Mouse (Mus musculus): ENCODE data around the gene Klrb1f. TPM values are rescaled to one million over a fixed set of nuclear protein-coding genes. Genes with fewer than 3 reads are reported as not detected.
"Not testable (repeated sequence)": the region's sequence is repeated elsewhere in the genome, so short reads cannot be mapped to it uniquely, and the experiment has no call there.

The Klrb1f gene
- total RNA-seq (2015; ENCODE audit: low replicate concordance) (5.2 and 12.3 TPM in 2 replicates), total RNA-seq (2017; ENCODE audit: low replicate concordance) (0.84 and 2.5 TPM in 2 replicates)

GRCm38 (mm10) chr6:129045601-129046000 lies at the start of gene Klrb1f:
TSS of gene Klrb1f (plus strand) at chr6:129045901.
- no peak for ATAC-seq (replicated peaks; ENCODE audit: low FRiP score, poor library complexity, severe bottlenecking)

- ATAC-seq (replicated peaks; ENCODE audit: low FRiP score, poor library complexity, severe bottlenecking), result peak; percentile 69
Observed at GRCm38 (mm10) chr6:128996054-128996767, 49.5 kb upstream of the Klrb1f start.

- ATAC-seq (replicated peaks; ENCODE audit: low FRiP score, poor library complexity, severe bottlenecking), result no peak
Observed at GRCm38 (mm10) chr6:128996768-128997442, 48.8 kb upstream of the Klrb1f start.

- no peak for ATAC-seq (replicated peaks; ENCODE audit: low FRiP score, poor library complexity, severe bottlenecking)
Observed at GRCm38 (mm10) chr6:129001392-129001791, 44.3 kb upstream of the Klrb1f start.

GRCm38 (mm10) chr6:129008552-129008951 lies 37.1 kb upstream of the Klrb1f start:
- ATAC-seq (replicated peaks; ENCODE audit: low FRiP score, poor library complexity, severe bottlenecking), result no peak

GRCm38 (mm10) chr6:129009846-129010504 lies 35.7 kb upstream of the Klrb1f start:
- not testable (repeated sequence) for ATAC-seq (replicated peaks; ENCODE audit: low FRiP score, poor library complexity, severe bottlenecking)

GRCm38 (mm10) chr6:129010505-129010873 lies 35.2 kb upstream of the Klrb1f start:
- ATAC-seq (replicated peaks; ENCODE audit: low FRiP score, poor library complexity, severe bottlenecking), result no peak

GRCm38 (mm10) chr6:129012012-129012411 lies 33.7 kb upstream of the Klrb1f start:
- not testable (repeated sequence) for ATAC-seq (replicated peaks; ENCODE audit: low FRiP score, poor library complexity, severe bottlenecking)

GRCm38 (mm10) chr6:129012966-129013365 lies 32.7 kb upstream of the Klrb1f start:
- ATAC-seq (replicated peaks; ENCODE audit: low FRiP score, poor library complexity, severe bottlenecking), result no peak

- ATAC-seq (replicated peaks; ENCODE audit: low FRiP score, poor library complexity, severe bottlenecking), result no peak
Observed at GRCm38 (mm10) chr6:129013762-129014276, 31.9 kb upstream of the Klrb1f start.

GRCm38 (mm10) chr6:129014399-129014798 lies 31.3 kb upstream of the Klrb1f start:
- ATAC-seq (replicated peaks; ENCODE audit: low FRiP score, poor library complexity, severe bottlenecking), result no peak

GRCm38 (mm10) chr6:129027451-129028248 lies 18.1 kb upstream of the Klrb1f start:
- no peak for ATAC-seq (replicated peaks; ENCODE audit: low FRiP score, poor library complexity, severe bottlenecking)

GRCm38 (mm10) chr6:129030175-129030824 lies 15.4 kb upstream of the Klrb1f start:
- ATAC-seq (replicated peaks; ENCODE audit: low FRiP score, poor library complexity, severe bottlenecking), result no peak

GRCm38 (mm10) chr6:129030964-129031363 lies 14.7 kb upstream of the Klrb1f start:
- no peak for ATAC-seq (replicated peaks; ENCODE audit: low FRiP score, poor library complexity, severe bottlenecking)

GRCm38 (mm10) chr6:129033397-129033796 lies 12.3 kb upstream of the Klrb1f start:
- no peak for ATAC-seq (replicated peaks; ENCODE audit: low FRiP score, poor library complexity, severe bottlenecking)

GRCm38 (mm10) chr6:129035017-129035416 lies 10.7 kb upstream of the Klrb1f start:
- ATAC-seq (replicated peaks; ENCODE audit: low FRiP score, poor library complexity, severe bottlenecking), result no peak

GRCm38 (mm10) chr6:129036326-129036725 lies 9.4 kb upstream of the Klrb1f start:
- no peak for ATAC-seq (replicated peaks; ENCODE audit: low FRiP score, poor library complexity, severe bottlenecking)

- no peak for ATAC-seq (replicated peaks; ENCODE audit: low FRiP score, poor library complexity, severe bottlenecking)
Observed at GRCm38 (mm10) chr6:129036890-129037463, 8.7 kb upstream of the Klrb1f start.

- ATAC-seq (replicated peaks; ENCODE audit: low FRiP score, poor library complexity, severe bottlenecking), result no peak
Observed at GRCm38 (mm10) chr6:129041470-129041869, 4.2 kb upstream of the Klrb1f start.

All from erythroblast, adult 5-6 weeks (primary cell).